Mouse (Mus musculus): Measurements from ENCODE around the gene Ctsc. TPM values are rescaled to one million over a fixed set of nuclear protein-coding genes. Genes with fewer than 3 reads are reported as not detected.
A peak's percentile ranks its signal among the peaks of the same experiment; 100 is the strongest.

Gene Ctsc
- total RNA-seq (2021), result 10 to 100 TPM; 27.5 to 38.5 TPM
- 14.2 and 20.4 TPM in 2 replicates for polyA plus RNA-seq (2012; rRNA removed)
- long read RNA-seq, transcript Ctsc-201 (7 exons, 2,493 nt), result major isoform, 35 of 37 reads
- long read RNA-seq, partial matches to known transcripts, result 0 of 37 reads
- long read RNA-seq, other reads (novel, unspliced or antisense), result 1 of 37 reads

DNA sequence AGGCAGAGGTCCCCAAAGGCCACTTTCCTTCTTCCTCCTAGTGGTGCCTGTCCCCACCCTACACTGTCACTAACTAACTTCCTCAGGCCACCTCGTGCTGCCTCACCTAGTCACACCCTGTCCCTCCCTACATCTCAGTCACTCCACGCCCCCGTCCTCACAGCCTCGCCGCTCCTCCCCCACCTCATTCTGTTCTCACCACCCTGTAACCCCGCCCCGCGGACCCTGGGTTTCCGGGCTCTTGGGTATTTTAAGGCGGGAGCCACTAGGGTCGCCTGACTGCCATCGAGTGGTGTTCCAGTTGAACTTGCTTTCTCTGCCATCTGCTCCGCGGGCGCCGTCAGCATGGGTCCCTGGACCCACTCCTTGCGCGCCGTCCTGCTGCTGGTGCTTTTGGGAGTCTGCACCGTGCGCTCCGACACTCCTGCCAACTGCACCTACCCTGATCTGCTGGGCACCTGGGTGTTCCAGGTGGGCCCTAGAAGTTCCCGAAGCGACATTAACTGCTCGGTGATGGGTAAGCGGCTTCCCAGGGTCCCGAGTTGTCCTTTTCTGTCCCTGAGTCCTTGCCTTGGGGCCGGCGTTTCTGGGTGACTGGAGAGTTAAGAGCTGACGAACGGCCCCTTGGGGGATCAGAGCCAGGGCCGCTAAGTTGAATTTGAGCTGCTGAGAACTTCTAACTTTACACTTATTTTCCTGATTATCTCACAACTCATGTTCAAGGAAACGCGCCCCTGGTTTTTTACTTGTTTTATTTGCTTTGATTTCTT, at the start of gene Ctsc:
Ctsc (plus strand) TSS at position 228 of the 770 bp plus-strand sequence.
- WGBS, result 3% methylated on average over 34 of the region's 34 CpGs
- Histone ChIP-seq H3K4me3 (peak within 1 kb of the TSS; percentile 63), H3K27ac (peak within 1 kb of the TSS; percentile 75), H3K79me2 (replicated peaks; ENCODE audit: control insufficient read depth, insufficient read depth, low read length) (no peaks in the 10 kb centered on the region), H3K9ac (ENCODE audit: low read depth, low read length) (peak within 1 kb of the TSS; percentile 80), H3K36me3 (ENCODE audit: control insufficient read depth, insufficient read depth, low read length) (peaks cover 1% of the 10 kb centered on the region; the same call in 1 of the 2 replicates), H3K27me3 (ENCODE audit: control insufficient read depth, insufficient read depth, low read length) (no peaks in the 10 kb centered on the region), H3K4me1 (ENCODE audit: control insufficient read depth, insufficient read depth, low read length) (peaks cover 2% of the 10 kb centered on the region)
- intact Hi-C loops (cut with DNase I), result no loop called here
- TF ChIP-seq EP300 (IDR thresholded peaks at IDR 0.05; ENCODE audit: insufficient read depth, low read depth, low read length), result peak; percentile 32; the same call in 1 of the 2 replicates
- TF ChIP-seq CTCF (IDR thresholded peaks at IDR 0.05), result peak; percentile 25; the same call in 1 of the 2 replicates
- peak; percentile 61 for TF ChIP-seq POLR2A (IDR thresholded peaks at IDR 0.05; ENCODE audit: insufficient read depth, low read depth, low read length)
- DNase-seq, result peak; percentile 80 to 90

GRCm38 (mm10) chr7:88229051-88229450, 48.8 kb upstream of the Ctsc start:
- intact Hi-C loops (cut with DNase I), result no loop called here
- no peak for DNase-seq
- no peaks in the 10 kb centered on the region for H3K4me1 ChIP-seq (ENCODE audit: control insufficient read depth, insufficient read depth, low read length)
- no peaks in the 10 kb centered on the region for H3K36me3 ChIP-seq (ENCODE audit: control insufficient read depth, insufficient read depth, low read length)
- TF ChIP-seq CTCF (IDR thresholded peaks at IDR 0.05) (no peak), POLR2A (IDR thresholded peaks at IDR 0.05; ENCODE audit: insufficient read depth, low read depth, low read length) (no peak), EP300 (IDR thresholded peaks at IDR 0.05; ENCODE audit: insufficient read depth, low read depth, low read length) (no peak)
- no peaks in the 10 kb centered on the region for H3K79me2 ChIP-seq (replicated peaks; ENCODE audit: control insufficient read depth, insufficient read depth, low read length)
- 52% methylated on average over 2 of the region's 2 CpGs for WGBS
- no peak overlapping the region for H3K4me3 ChIP-seq
- no peaks in the 10 kb centered on the region for H3K27me3 ChIP-seq (ENCODE audit: control insufficient read depth, insufficient read depth, low read length)
- H3K27ac ChIP-seq, result no peak overlapping the region
- H3K9ac ChIP-seq (ENCODE audit: low read depth, low read length), result no peak overlapping the region

DNA sequence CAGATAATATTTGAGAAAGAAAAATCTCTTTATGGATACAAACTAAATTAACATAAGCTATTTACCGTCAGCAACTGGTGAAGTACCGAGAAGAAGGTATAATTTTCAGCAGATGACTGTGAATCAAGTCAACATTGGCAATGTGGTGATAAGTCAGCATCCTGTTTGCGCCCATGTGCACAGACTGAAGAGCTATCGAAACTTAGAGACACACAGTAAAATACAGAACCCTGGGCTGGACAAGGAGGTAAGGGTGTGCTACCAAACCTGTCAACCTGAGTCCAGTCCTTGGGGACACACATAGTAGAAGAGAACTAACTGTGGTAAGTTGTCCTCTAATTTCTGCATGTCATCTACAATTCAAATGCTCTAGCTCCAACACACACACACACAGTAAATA, 47.8 kb upstream of the Ctsc start:
- Histone ChIP-seq H3K9ac (ENCODE audit: low read depth, low read length) (no peak overlapping the region), H3K4me1 (ENCODE audit: control insufficient read depth, insufficient read depth, low read length) (no peaks in the 10 kb centered on the region), H3K27me3 (ENCODE audit: control insufficient read depth, insufficient read depth, low read length) (no peaks in the 10 kb centered on the region), H3K4me3 (no peak overlapping the region), H3K27ac (no peak overlapping the region), H3K36me3 (ENCODE audit: control insufficient read depth, insufficient read depth, low read length) (no peaks in the 10 kb centered on the region), H3K79me2 (replicated peaks; ENCODE audit: control insufficient read depth, insufficient read depth, low read length) (no peaks in the 10 kb centered on the region)
- WGBS, result 76% methylated on average over 4 of the region's 4 CpGs
- intact Hi-C loops (cut with DNase I), result no loop called here
- DNase-seq, result no peak
- TF ChIP-seq EP300 (IDR thresholded peaks at IDR 0.05; ENCODE audit: insufficient read depth, low read depth, low read length) (no peak), POLR2A (IDR thresholded peaks at IDR 0.05; ENCODE audit: insufficient read depth, low read depth, low read length) (no peak), CTCF (IDR thresholded peaks at IDR 0.05) (no peak)

GRCm38 (mm10) chr7:88230756-88231522, 46.9 kb upstream of the Ctsc start:
- H3K9ac ChIP-seq (ENCODE audit: low read depth, low read length), result no peak overlapping the region
- no peaks in the 10 kb centered on the region for H3K27me3 ChIP-seq (ENCODE audit: control insufficient read depth, insufficient read depth, low read length)
- no peaks in the 10 kb centered on the region for H3K79me2 ChIP-seq (replicated peaks; ENCODE audit: control insufficient read depth, insufficient read depth, low read length)
- H3K4me1 ChIP-seq (ENCODE audit: control insufficient read depth, insufficient read depth, low read length), result no peaks in the 10 kb centered on the region
- WGBS, result 88% methylated on average over 7 of the region's 7 CpGs
- intact Hi-C loops (cut with DNase I), result no loop called here
- no peak overlapping the region for H3K4me3 ChIP-seq
- DNase-seq, result no peak
- no peak overlapping the region for H3K27ac ChIP-seq
- H3K36me3 ChIP-seq (ENCODE audit: control insufficient read depth, insufficient read depth, low read length), result no peaks in the 10 kb centered on the region
- TF ChIP-seq EP300 (IDR thresholded peaks at IDR 0.05; ENCODE audit: insufficient read depth, low read depth, low read length) (no peak), CTCF (IDR thresholded peaks at IDR 0.05) (no peak), POLR2A (IDR thresholded peaks at IDR 0.05; ENCODE audit: insufficient read depth, low read depth, low read length) (no peak)

- Histone ChIP-seq H3K4me3 (no peak overlapping the region), H3K27me3 (ENCODE audit: control insufficient read depth, insufficient read depth, low read length) (no peaks in the 10 kb centered on the region), H3K9ac (ENCODE audit: low read depth, low read length) (no peak overlapping the region), H3K4me1 (ENCODE audit: control insufficient read depth, insufficient read depth, low read length) (no peaks in the 10 kb centered on the region), H3K36me3 (ENCODE audit: control insufficient read depth, insufficient read depth, low read length) (no peaks in the 10 kb centered on the region), H3K27ac (peak overlapping the region; percentile 10; the same call in 1 of the 2 replicates), H3K79me2 (replicated peaks; ENCODE audit: control insufficient read depth, insufficient read depth, low read length) (no peaks in the 10 kb centered on the region)
- 55% methylated on average over 3 of the region's 3 CpGs for WGBS
- DNase-seq, result no peak
- TF ChIP-seq POLR2A (IDR thresholded peaks at IDR 0.05; ENCODE audit: insufficient read depth, low read depth, low read length) (no peak), EP300 (IDR thresholded peaks at IDR 0.05; ENCODE audit: insufficient read depth, low read depth, low read length) (no peak), CTCF (IDR thresholded peaks at IDR 0.05) (no peak)
- intact Hi-C loops (cut with DNase I), result no loop called here
Measured at GRCm38 (mm10) chr7:88243059-88243458, 34.8 kb upstream of the Ctsc start.
